Mouse (Mus musculus): ENCODE measurements at regions not wholly inside any gene's neighbourhood (a gene's known extent, or its start where the extent isn't known, plus 50 kb on each side); places are given as distances from the start of the nearest gene placed in this dataset.
A peak's percentile ranks its signal among the peaks of the same experiment; 100 is the strongest.
"Not testable (repeated sequence)": the region's sequence is repeated elsewhere in the genome, so short reads cannot be mapped to it uniquely, and the experiment has no call there.

DNA sequence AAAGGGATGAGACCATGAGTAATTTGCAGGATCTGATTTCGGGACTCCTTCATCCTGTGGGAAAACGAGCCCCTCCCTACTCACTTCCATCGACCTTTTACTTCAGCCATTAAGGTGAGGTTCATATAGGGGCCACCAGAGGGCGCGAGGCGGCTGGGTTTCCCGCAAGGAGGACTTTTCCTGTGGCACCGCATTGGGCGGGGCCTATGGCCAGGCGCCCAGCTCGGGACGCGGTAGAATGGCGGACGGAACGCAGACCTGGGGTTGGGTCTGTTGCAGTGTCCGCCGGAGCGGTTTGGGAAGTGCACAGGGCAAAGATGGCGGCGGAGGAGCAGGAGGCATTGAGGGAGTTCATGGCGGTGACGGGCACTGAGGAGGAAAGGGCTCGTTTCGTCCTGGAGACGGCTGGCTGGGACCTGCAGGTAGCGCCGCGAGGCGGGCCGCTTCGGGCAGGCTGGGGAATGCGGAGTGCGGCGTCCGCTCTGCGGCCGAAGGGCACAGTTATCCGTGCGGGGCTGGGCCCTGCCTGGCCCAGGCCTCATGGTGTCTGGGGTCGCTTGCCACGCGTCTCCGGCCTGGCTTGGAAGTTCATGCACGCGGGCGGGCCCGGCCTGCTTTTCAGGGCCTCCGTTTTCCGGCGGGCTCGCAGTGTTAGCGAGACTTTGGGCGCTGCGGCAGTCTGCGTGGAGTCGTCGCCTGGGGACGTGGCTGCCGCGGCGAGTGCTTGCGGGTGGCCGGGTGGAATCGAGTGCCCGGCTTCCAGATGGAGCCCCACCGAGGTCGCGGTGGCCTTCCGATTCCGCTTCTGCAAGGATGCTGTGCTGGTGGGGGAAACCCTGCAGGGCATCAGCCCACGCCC, 219.1 kb downstream of the Gm31371 start:
- DNase-seq (ENCODE audit: extremely low read depth, insufficient read length, low spot score), result peak; percentile 90

DNA sequence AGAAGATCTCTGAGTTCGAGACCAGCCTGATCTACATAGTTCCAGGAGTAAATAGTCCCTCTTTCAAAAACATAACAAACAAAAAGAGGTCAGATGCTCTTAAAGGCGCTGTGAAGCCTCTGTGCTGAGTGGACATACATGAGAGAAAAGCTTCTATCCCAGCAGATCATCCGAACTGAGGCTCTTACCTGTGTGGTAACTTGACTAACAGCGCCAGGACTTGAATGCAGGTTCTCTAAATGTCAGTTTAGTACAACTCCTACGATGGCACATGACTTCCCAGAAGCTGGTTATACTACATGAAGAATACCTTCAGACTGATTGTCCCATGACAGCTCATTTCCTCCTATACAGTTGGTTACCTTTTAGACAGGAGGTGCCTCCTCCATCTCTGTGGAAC, 220.4 kb downstream of the Gm31371 start:
- not testable (repeated sequence) for DNase-seq (ENCODE audit: extremely low read depth, insufficient read length, low spot score)

DNA sequence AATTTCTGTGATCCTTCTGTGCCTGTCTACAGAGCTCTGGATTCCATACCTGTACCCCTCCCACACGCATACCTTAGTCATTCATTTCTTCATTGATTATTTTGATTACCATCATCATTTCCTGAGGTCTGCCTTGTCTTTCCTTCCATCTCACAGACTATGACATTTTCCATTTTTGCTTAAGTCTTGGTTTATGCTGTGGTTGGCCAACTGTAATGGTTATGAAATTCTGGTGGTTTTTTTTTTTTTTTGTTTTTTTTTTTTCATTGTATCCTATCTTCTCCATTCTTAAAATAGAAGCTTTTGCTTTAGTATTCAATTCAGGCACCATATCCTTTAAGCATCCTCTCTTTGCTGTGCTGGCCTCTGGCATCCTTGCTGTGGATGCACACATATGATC, 227.4 kb downstream of the Gm15319 start:
- not testable (repeated sequence) for DNase-seq (ENCODE audit: extremely low read depth, insufficient read length, low spot score)

DNA sequence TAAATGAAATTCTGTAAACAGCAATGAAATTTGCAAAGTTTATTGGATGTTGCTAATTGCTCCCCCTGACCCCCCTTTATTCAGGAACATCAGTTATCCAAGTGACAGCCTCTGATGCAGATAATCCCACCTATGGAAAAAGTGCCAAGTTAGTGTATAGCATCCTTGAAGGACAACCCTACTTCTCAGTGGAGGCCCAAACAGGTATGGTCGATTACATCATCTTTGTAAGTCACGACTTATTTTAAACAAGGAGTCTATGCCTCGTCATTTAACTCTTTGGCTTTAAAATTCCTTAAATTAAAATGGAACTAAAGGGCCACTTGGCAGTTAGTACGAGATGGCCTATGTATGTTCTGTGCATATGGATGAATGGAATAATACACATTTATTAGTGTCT, 217.6 kb downstream of the Gm15319 start:
- DNase-seq (ENCODE audit: extremely low read depth, insufficient read length, low spot score), result not testable (repeated sequence)

DNA sequence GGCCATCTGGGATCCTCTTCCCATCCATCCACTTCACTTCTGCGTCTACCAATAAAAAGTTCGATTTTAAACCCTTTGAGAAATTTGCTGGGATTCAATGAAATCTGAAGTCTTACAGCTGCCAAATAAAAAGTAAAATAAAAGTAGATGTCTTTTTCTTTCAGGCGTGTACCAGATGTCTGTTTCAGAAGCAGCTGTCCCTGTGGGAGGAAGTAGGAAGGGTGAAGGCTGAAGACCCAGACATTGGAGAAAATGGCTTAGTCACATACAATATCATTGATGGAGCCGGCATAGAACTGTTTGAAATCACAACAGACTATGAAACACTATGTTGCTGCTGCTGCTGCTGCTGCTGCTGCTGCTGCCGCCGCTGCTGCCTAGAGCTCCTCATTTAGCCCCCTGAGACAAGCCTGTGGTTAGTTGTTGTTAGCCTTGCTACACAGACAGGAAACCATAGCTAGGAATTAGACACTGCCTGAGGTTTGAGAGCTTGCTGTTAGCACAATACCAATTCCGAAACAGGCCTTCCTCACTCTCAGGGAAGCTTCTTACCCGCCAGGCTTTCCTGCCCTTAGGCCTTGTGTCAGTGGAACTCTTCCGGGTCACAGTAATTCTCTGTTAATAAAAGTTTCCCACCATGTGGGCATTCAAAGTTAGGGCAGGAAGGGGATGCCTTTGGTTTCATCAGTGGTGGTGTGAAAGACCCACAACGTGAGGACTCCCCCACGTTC, 211.5 kb downstream of the Gm15319 start:
- DNase-seq (ENCODE audit: extremely low read depth, insufficient read length, low spot score), result not testable (repeated sequence)

- not testable (repeated sequence) for DNase-seq (ENCODE audit: extremely low read depth, insufficient read length, low spot score)
Measured at GRCm38 (mm10) chr8:20154091-20154490, 208.9 kb downstream of the Gm15319 start.
